Mouse (Mus musculus) testis, adult 2 months (tissue): ENCODE data around the gene Gm16223. TPM values are rescaled to one million over a fixed set of nuclear protein-coding genes. Genes with fewer than 3 reads are reported as not detected.

Experiments used
- H3K27ac ChIP-seq: fragments of 200-500 bp; 2 replicates; pipeline ENCODE4 v1.5.1; 2012; ENCODE audit warnings: low read depth, low read length; ENCODE audit not compliant: control insufficient read depth, insufficient read depth
- H3K27me3 ChIP-seq: fragments of 200-500 bp; 2 replicates; pipeline ENCODE4 v1.6.1; 2012; ENCODE audit warnings: mild to moderate bottlenecking, low read length, moderate library complexity; ENCODE audit not compliant: control insufficient read depth, insufficient read depth
- H3K36me3 ChIP-seq: fragments of 200-500 bp; 2 replicates; pipeline ENCODE4 v1.6.1; 2012; ENCODE audit warnings: mild to moderate bottlenecking, low read length; ENCODE audit not compliant: control insufficient read depth, insufficient read depth
- H3K4me1 ChIP-seq: fragments of 200-500 bp; 2 replicates; pipeline ENCODE4 v1.6.1; 2012; ENCODE audit warnings: low read length; ENCODE audit not compliant: control insufficient read depth, insufficient read depth
- H3K4me3 ChIP-seq: fragments of 200-500 bp; 2 replicates; pipeline ENCODE4 v1.5.1; 2012; ENCODE audit warnings: low read depth, mild to moderate bottlenecking, low read length, moderate library complexity, mixed read lengths; ENCODE audit not compliant: control insufficient read depth
- CTCF ChIP-seq: fragments of 200-500 bp; IDR thresholded peaks from 2 replicates; pipeline ENCODE4 v1.5.1; 2012; ENCODE audit warnings: low read depth, mild to moderate bottlenecking, inconsistent platforms, low read length, moderate library complexity; ENCODE audit not compliant: control insufficient read depth, insufficient read depth, insufficient replicate concordance
- POLR2A ChIP-seq: fragments of 200-500 bp; IDR thresholded peaks from 2 replicates; pipeline ENCODE4 v1.6.1; 2012; ENCODE audit warnings: low read depth, mild to moderate bottlenecking, inconsistent platforms, low read length, moderate library complexity; ENCODE audit not compliant: control insufficient read depth
- polyA plus RNA-seq: library from polyadenylated mRNA; depleted of rRNA; stranded (reverse); fragments of >200 nt; gene quantifications from 2 replicates; pipeline ENCODE4 v1.2.3, GENCODE M21; 2012; rRNA removed

The Gm16223 gene
- polyA plus RNA-seq, 1 experiment, result not detected

- H3K36me3 ChIP-seq, result no peaks in the 10 kb centered on the region
- TF ChIP-seq POLR2A (no peak), CTCF (no peak)
These were observed 157.1 kb downstream of the Gm16223 start for GRCm38 (mm10) chr5:42224840-42225239.

GRCm38 (mm10) chr5:42228631-42229030 lies 160.9 kb downstream of the Gm16223 start:
- no peak for TF ChIP-seq CTCF
- H3K36me3 ChIP-seq, result no peaks in the 10 kb centered on the region

More at GRCm38 (mm10) chr5:42224840-42225239, 157.1 kb downstream of the Gm16223 start:
- H3K27me3 ChIP-seq, result no peaks in the 10 kb centered on the region
- no peaks in the 10 kb centered on the region for H3K4me1 ChIP-seq
- H3K4me3 ChIP-seq, result no peak overlapping the region
- H3K27ac ChIP-seq, result no peak overlapping the region

GRCm38 (mm10) chr5:42239291-42239690 lies 171.5 kb downstream of the Gm16223 start:
- H3K4me1 ChIP-seq, result no peaks in the 10 kb centered on the region
- no peak overlapping the region for H3K27ac ChIP-seq
- no peak overlapping the region for H3K4me3 ChIP-seq
- H3K36me3 ChIP-seq, result no peaks in the 10 kb centered on the region
- H3K27me3 ChIP-seq, result no peaks in the 10 kb centered on the region
- no peak for TF ChIP-seq POLR2A
- TF ChIP-seq CTCF, result no peak

More at GRCm38 (mm10) chr5:42228631-42229030, 160.9 kb downstream of the Gm16223 start:
- H3K4me3 ChIP-seq, result no peak overlapping the region
- no peaks in the 10 kb centered on the region for H3K27me3 ChIP-seq
- no peak overlapping the region for H3K27ac ChIP-seq
- no peaks in the 10 kb centered on the region for H3K4me1 ChIP-seq

GRCm38 (mm10) chr5:42239806-42240205 lies 172.0 kb downstream of the Gm16223 start:
- no peak overlapping the region for H3K4me3 ChIP-seq
- TF ChIP-seq POLR2A (no peak), CTCF (no peak)
- H3K4me1 ChIP-seq, result no peaks in the 10 kb centered on the region
- no peaks in the 10 kb centered on the region for H3K36me3 ChIP-seq
- H3K27me3 ChIP-seq, result no peaks in the 10 kb centered on the region
- H3K27ac ChIP-seq, result no peak overlapping the region

GRCm38 (mm10) chr5:42250376-42250775 lies 182.6 kb downstream of the Gm16223 start:
- Histone ChIP-seq H3K27ac (no peak overlapping the region), H3K36me3 (no peaks in the 10 kb centered on the region), H3K4me3 (no peak overlapping the region), H3K4me1 (no peaks in the 10 kb centered on the region), H3K27me3 (no peaks in the 10 kb centered on the region)
- no peak for TF ChIP-seq CTCF
- no peak for TF ChIP-seq POLR2A

Other genes with a start within 250 kb of the Gm16223 start
- gene Bod1l, start 223.6 kb upstream of the Gm16223 start, polyA plus RNA-seq, result 3.7 and 4.7 TPM in 2 replicates